Mouse (Mus musculus) thymus, postnatal 36 days (tissue): ENCODE data around the gene Scarf2.

Experiments
- DNase-seq, 2 experiments: peaks; one replicate each; pipeline ENCODE4 v3.0.0; 2022; ENCODE audit warnings: mixed read lengths in 2 of 2

Gene Scarf2

DNA sequence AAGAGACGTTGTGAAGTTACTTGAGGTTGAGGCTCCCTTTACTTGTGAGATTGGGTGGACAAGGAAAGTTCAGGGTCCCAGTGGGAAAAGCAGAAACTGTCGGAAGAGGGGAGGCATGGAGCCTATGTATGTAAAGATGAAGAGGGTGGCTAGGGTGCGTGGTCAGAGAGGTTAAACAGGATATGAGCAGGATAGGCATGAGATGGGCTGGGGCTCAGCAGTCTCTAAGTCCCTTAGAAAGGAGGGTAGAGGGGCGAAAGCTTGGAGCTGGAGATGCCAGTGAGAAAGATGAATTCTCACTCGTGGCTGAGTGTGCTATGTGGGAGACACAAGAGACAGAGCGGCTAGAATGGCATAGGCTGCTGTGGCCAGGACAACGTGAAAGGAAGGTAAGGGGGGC lies 35.7 kb downstream of the Scarf2 start, which contains the start of gene B830017H08Rik:
TSS of gene B830017H08Rik (plus strand) at position 301 of the 400 bp plus-strand sequence.
- DNase-seq: no peak

- no peak for DNase-seq
Observed at GRCm38 (mm10) chr16:17833321-17833680, 36.2 kb downstream of the Scarf2 start.

GRCm38 (mm10) chr16:17833681-17834399 lies 36.8 kb downstream of the Scarf2 start:
- DNase-seq: no peak

DNA sequence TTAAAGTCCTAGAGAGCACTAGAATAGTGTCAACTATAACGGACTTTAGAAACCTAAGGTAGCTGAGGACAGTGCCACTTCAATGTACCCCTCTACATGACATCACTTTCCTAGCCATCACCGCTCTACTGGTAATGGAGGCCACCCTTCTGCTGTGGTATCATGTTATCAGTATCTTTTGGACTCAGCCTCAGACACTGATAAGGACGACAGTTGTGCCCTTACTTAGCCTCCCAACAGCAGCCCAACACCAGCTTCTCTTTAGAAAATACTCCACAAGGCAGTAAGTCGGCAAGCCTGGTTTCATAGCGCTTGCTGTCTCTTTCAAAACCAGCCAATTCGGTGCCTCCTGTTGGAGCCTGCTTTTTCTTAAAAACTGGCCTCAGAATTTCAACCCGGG lies 37.5 kb downstream of the Scarf2 start:
- no peak for DNase-seq

DNA sequence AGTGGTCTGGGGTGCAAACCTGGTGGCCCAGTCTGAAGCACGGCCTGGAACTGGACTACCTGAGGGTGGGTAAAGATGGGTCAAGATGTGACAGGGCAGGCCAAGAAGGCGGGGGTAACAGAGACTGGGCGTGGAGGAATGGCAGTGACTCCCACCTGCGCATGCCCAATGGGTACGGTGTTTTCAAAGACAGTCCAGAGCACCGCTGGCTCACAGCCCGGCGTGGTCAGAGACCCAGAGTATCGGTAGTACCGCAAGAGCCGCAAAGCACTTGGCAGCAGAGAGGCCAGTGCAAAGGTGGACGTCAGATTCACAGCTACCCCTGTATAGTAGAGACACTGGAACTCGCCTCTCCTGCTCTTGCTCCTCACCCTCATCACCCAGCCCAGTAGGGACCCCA lies 38.4 kb downstream of the Scarf2 start:
- DNase-seq: no peak

DNA sequence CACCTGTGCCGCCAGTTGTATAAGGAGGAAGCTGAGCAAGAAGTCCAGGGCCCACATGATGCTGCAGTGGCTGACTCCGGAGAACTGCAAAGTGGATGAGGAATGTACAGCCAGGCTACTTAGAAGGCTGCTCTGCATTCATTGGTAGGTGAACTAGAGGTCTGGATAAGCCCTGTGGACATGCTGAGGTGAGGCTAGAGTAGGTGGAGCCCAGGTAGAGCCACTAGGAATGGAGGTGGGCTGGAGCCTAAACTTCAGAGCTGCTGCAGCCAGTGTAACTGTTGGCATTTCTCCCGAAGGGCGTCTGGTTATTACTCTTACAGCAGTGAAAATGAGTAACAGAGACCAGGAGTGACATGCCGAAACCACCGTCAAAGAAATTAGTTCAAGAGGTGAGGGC lies 41.0 kb downstream of the Scarf2 start, which contains the start of gene Car15:
TSS of gene Car15 (minus strand) at position 314 of the 400 bp plus-strand sequence.
- DNase-seq: no peak

DNA sequence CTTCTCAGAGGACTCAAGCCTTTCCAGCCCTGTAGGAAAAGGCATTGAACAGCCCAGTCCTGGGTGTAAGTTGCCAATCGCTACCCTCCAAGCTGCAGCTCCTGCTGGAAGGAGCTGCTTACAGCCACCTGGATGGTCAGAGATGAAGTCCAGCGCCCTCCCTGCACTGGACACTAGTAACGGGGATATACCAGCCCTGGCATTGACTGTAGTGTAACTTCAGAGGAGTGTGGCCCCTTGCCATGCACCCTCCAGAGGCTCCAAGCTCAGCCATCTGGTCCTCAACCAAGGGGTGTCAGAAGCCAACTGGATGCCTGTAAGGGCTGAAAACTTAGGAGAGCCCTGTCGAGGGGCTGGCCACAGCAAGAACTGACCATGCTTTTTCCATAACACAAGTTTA lies 42.9 kb downstream of the Scarf2 start:
- no peak for DNase-seq

DNA sequence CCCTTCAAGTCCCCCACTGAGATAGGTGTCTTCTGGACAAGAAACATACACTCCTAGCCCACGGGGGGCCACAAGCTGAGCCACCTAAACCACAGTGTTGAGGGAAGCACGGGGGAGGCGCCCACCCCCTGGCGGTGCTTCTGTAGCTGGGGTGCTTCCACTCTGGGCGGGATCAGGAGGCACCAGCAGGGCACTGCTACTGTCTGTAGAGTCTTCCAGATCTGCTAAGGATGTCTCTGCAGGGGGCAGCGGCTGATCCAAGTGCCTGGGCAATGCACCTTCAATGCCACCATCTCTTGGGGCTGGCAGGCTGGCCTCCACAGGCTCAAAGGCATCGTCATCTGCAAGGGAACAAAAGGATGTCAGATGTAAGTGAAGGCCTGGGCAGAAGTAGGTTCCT lies 45.4 kb downstream of the Scarf2 start:
- no peak for DNase-seq

DNA sequence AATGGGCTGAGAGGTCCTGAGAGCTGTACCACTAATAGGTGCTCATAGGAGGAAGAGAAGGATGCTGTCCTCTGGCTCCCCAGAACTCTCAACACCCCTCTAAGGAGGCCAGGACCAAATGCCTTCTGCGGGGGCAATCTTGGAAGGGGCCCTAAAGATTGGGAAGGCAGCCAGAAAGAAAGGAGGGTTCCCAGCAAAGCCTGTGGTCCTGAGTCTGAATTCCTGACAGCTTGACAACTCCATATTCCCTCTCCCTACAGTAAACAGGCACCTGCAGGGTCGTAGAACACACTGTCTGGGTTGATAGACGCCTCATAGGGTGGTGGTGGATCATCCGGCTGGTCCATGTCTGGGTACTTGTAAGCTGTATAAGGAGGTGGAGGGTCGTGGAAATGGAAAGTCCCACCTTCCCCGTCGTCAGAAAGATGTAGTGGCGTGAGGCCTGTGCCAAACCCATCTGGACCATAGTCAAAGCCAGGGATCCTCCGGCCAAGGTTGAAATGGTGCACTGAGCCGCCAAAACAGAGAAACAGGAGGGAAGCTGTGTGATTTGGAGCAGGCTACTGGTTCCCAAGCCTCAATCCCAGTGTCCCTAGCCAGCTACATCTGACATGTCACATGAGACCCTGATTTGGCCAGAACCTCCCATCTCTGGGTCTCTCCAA lies 46.8 kb downstream of the Scarf2 start:
- DNase-seq: no peak

DNA sequence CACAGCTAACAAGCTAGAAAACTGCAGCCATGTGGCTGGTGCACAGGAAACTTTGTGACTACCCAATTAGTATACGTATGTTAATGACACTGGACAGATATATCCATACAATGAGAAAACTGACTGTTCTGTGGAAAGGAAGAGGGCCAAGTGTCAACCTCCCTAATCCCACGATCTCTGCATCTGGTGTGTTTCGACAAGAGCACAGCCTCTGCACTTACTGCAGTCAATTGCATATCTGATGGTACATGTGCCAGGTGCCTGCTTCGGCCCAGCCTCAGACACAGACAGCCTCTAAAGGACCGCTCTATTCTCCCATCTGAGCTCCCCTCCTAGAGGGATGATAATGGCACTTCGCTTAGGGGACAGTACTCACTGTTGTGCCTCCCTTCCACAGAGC lies 51.3 kb downstream of the Scarf2 start:
- no peak for DNase-seq

GRCm38 (mm10) chr16:17848928-17849327 lies 51.8 kb downstream of the Scarf2 start:
- no peak for DNase-seq

DNA sequence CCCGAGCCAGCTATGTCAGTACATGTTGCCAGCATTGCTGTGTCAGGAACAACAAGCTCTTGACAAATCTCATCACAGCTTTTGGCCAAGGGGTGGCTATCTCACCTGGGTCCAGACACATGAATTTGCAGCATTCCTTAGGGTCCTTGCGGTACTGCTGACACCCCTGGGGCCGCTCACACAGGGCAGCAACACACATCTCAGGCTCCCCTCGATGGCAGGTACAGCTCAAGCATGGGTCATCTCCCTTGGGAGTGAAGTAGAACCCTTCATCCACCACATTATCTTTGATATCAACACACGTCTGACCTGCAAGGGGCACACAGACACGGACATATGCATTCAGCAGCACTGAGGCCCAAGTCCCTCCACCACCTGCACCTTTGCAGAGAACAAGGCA lies 52.4 kb downstream of the Scarf2 start:
- no peak for DNase-seq

DNA sequence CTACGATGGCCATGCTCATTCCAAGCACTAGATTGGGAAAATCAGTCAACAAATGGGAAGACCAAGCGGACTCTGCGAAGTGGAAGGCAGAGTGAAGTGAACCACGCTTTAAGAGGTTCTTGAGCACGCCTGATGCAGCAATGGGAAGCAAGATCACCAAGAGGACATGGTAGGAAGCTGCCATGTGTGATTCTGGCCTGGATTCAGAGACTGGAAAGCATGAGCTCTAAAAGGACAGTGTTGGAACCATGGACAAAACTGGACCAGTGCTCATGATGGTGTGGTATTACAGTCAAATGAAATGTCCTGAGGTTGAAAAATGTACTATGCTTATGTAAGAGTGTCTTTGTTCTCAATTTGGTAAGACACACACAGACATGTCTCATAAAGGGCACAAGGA lies 54.2 kb downstream of the Scarf2 start:
- DNase-seq: no peak

- DNase-seq: no peak
Observed at GRCm38 (mm10) chr16:17851860-17852259, 54.8 kb downstream of the Scarf2 start.

- no peak for DNase-seq
Observed at GRCm38 (mm10) chr16:17853263-17853662, 56.2 kb downstream of the Scarf2 start.

DNA sequence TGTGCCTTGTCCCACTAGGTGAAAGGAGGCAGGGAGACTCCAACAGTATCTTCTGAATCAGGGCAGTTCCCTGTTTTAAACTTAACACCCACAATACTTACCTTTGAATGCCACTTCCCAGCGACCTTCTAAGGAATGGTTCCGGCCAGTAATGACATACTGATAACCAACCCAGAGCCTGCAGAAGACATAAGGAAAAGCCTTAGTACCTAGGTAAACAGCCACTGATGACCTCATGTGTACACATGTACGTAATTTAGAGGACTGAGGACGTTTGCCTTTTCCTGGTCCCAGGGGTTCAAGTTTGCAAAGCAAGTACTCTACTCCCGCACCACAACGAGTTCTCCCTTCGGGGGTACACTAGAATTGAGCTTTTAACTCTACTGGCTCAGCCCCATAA lies 60.1 kb downstream of the Scarf2 start:
- DNase-seq: no peak
